Mouse (Mus musculus) adrenal gland, adult 2 months (tissue): Measurements from ENCODE around the gene Crebrf. TPM values are rescaled to one million over a fixed set of nuclear protein-coding genes. Genes with fewer than 3 reads are reported as not detected.

Experiments
- DNase-seq: peaks from one replicate; pipeline ENCODE4 v3.0.0; 2021
- long read RNA-seq: library from polyadenylated mRNA; stranded (forward); transcript quantifications from one replicate; pipeline ENCODE4 v2.0.0, GENCODE M21; 2021
- polyA plus RNA-seq: library from polyadenylated mRNA; depleted of rRNA; stranded (reverse); fragments of >200 nt; gene quantifications from 2 replicates; pipeline ENCODE4 v1.2.3, GENCODE M21; 2012; rRNA removed
- total RNA-seq, 2 experiments: library from RNA; stranded (reverse); gene quantifications; 2 replicates each; pipeline ENCODE4 v1.2.3; 2021

The Crebrf gene
- total RNA-seq (10 to 100 TPM; 66.8 to 75.4 TPM), polyA plus RNA-seq (1.2 TPM in 2 replicates)
- long read RNA-seq, full-length matches to known transcripts = 3 of 4 reads
- long read RNA-seq, partial matches to known transcripts = 1 of 4 reads
- long read RNA-seq, other reads (novel, unspliced or antisense) = 0 of 4 reads

DNA sequence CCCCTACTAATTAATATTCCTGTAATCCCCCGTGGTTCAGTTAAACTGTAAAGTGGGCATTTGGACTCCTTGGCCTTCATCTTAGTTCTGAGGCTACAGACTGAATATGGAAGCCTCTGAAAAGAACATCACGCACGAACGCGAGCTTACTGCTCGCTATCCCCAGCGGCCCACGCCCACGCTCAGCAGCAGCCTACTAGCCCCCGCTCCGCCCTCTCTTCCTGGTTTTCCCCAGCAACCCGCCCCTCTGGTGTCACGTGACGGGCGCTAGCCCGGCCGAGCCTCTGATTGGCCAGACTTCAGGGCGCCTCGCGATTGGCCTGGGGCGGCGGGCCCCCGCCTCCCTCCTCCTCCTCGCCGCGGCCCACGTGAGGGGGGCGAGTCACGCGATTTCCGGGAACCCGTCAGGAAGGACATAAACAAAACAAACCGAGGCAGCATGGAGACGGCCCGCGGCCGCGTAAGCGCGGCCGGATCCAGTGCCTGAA, at the start of gene Crebrf:
Gene Crebrf (plus strand): TSS at position 380 of the 488 bp plus-strand sequence.
- DNase-seq = peak; percentile 99

DNA sequence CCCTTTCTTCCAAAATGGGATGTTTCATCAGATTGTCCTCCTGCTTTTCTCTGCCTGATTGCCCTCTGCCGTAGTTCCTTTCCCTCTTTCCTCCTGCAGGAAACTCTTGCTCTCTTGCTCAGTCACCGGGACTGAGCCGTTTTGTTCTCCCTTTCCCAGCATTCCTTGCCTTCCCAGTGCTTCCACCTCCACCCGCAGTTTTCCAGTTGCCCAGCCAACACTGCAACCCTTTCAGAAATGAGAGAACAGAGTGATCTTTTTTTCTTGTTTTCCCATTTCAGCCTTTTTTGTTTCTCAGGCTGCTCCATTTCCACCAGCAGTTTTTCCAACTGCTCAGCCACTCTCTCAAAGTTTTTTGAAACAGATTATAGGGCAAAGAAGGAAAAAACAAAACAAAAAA, 44.2 kb upstream of the Crebrf start:
- no peak for DNase-seq

DNA sequence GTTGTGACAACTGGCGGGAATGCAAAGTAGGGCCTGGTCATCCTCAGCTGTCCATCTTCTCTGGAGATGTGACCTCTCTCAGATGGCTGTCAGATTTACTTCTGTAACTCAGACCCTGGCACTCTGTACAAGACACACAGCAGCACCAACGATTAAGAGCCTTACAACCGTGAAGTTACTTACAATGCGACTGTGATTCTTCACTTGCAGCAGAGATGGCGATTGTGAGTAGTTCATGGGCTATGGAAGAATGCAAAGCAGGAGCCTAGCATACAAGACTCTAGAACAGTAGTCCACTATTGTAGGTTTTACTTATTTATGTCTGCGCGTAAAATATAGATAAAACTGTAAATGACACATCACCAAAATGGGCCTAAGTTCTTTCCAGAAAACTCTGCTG, 39.6 kb upstream of the Crebrf start:
- DNase-seq = no peak

DNA sequence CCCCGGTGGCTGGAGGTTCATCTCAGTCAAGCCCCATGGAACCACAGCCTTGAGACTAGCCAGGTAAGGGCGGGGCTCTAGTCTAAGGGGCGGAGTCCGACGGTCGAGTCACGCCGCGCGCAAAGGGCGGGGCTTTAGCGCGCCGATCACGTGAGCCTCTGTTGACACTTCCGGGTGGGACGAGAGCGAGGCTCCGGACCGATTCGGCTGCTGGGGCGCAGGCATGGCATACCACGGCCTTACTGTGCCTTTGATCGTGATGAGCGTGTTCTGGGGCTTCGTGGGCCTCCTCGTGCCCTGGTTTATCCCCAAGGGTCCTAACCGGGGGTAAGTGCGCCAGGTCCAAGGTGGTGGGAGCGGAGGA, 39.2 kb upstream of the Crebrf start:
- peak; percentile 92 for DNase-seq

DNA sequence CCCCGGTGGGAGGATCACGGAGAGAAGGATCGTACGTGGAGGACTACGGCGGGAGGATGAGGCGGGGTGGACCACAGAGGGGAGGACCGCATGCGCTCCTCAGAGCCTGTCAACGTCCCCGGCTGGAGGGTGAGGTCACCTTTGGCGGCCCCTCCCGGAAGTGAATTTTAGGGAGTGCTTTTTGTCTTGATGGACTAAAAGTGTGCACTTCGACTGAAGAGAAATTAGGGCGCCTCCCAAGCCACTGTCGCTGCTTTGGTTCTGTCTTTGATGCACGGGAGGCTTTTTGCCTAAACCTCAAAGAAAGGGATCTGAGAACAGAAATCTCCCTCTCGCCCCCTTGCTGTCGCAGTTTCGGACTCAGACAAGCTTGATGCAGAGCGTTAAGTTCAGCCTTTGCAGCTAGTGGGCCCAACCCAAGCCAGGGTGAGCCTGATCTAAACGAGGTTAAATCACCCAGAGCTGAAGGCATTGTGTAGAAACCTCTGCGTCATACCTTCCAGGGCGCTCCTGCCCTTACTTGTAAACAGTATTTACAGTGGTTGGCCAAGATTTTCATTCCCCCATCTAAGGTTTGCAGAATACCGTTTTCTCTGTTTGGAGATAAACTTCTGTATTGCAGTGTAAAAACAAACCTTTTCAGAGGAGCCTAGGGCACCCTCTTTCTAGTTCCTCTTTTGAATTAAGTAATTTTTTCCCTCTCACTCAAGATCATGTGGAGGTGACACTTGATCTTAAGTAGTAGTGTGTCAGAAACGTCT, 38.7 kb upstream of the Crebrf start:
- DNase-seq = peak; percentile 85

DNA sequence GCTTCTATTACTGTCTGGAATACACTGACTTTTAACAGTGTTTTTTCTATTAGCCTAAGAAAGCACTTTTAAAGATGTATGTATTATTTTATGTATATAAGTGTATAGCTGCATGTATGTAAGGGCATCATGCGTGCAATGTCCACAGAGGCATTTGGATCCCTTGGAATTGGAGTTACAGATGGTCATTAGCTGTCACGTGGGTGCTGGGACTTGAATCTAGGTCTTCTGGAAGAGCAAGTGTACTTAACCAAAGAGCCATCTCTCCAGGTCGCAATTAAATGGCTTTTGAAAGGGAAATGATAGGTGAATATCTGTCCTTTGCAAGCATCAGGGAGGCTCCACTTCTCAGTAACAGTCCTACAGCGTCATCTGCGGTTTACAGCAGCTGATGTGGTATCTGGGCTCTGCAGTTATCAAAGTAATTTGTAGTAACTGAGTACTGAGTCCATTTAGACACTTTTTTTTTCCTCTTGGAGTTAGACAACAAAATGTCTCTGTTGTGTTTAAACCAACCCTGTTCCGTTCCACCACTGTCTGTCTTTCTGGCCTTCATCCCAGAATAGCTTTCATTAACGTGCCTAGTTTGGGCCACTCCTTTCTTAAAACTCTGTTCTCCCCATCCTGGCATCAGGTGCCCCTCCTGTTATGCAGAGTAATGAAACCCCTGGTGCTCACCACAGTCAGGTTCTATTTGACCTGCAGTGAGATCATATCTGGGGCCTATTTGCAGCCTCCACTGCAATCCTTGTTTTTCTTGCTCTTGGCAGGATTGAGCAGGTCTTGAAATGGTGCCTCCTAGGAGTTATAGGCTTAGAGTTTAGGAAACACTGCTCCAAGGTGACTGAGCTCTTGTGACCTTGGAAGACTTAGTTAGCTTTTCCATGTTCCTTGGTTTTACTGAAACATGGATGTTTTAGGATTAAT, 37.5 kb upstream of the Crebrf start:
- DNase-seq = no peak

DNA sequence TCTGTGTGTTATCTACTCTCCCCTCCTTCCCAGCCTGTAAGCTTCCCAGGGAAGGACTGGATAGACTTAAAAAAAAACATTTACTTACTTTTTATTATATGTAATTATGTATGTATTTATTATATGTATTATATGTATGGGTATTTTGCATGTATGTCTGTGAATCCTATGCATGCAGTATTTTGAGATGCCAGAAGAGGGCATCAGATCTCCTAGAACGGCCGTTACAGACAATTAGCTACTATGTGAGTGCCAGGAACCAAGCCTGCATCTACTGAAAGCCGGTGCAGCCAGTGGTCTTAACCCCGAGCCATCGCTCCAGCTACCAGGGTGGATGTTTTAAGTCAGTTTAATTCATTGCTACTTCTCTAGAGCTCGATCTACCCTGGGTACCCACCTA, 34.2 kb upstream of the Crebrf start:
- DNase-seq = no peak

DNA sequence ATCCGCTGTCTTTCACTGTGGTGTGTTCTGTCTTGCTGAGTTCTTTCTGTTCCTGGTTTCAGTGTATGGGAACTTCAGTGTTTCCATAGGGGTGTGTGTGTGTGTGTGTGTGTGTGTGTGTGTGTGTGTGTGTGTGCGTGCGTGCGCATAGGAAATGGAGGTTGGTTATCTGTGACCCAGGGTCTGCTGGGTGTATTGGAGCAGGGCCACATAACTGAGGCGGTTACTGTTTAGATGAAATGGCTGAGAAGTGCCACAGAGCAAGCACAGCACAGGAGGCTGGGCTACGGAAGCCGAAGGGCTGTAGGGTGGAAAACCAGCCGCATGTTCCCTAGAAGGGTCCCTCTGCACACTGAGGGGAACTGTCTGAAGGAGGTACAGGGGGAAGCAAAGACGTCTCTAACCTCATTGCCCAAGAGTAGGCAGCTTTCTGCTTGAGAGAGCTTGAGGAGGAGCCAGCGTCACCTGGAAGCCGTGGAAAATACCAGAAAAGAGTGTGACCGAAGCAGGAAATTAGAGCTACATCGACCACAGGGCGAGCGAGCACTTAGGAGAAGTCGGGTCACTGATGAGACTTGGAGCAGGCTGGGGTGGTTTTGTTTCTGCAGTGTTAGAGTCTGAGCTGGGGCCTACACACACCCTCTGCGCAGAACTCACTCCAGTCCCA, 29.0 kb upstream of the Crebrf start:
- DNase-seq = no peak

DNA sequence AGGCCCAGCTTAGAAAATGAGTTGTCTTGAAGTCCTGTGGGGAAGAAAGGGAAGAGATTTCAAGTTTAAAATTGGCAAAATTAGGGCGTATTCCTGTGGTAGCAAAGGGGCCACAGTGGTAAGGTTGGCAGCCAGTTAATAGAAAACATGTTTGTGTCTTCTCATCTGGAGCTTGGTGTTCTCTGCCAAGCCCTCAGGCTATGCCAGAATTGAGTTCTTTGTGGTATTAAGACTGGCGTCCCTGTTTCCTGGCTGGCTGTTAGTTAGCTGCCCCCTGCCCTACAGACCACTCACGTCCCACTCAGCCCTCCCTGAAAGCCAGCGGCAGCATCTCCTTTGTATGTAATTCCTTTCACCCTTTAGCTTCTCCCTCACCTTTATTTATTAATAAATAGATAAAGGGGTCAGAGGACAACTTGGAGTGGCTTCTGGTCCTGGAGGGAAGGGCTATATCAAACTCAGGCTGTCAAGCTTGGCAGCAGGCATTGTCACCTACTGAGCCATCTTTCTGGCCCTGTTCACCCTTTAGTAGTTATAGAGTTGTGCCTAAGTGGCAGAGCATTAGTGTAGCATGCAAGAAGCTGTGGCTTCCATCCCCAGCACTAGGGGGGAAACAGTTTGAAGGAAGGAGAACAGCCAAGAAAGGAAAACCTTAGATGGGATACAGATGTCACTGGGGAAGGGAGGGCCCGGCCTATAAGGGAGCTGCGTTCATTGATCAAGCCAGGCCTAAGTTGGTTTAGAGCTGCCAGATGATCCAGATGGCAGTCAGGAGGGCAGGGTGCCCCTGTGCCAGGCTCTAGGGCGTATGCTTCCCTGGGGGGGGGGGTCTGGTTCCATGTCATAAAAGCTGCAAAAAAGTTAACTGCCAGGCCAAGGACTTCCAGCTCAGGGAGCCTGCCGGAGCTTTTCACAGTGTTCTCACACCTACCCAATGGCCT, 26.4 kb upstream of the Crebrf start:
- DNase-seq = no peak

DNA sequence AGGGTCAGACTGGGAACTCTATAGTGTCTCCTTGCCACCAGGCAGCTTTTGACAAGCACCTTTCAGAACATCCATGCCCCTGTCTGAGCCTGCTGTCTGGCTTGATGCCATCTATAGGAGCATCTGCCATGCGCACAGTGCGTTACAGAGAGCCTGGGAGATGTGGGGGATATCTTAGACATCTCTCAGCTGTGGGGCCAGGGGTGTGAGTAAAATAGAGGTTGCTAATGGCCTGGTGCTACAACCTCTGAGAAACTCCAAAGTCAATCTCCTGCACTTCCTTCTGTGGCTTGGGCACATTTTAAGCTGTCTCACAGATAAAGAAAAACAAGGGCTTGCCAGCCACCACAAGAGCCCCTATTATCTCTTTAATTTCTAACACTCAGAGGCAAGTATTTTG, 25.6 kb upstream of the Crebrf start:
- no peak for DNase-seq

DNA sequence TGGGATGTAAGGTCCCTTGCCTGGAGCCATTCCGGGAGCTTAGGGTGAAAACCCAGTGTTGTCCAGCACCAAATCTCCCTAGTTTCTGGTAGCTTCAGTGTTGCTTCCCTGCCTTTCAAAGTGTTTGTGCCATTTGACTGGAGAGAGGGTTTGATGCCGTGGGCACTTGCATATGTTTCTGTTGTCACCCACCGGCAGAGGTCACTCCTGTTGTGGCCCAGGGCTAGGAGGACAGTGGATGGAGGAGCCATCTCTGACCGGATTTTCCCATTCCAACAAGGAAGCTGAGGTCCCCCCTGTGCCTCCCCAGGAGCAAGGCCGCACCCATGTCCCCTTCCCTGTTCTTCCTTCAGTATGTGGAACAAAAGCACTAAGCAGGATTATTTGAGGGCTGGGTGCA, 25.2 kb upstream of the Crebrf start:
- no peak for DNase-seq

DNA sequence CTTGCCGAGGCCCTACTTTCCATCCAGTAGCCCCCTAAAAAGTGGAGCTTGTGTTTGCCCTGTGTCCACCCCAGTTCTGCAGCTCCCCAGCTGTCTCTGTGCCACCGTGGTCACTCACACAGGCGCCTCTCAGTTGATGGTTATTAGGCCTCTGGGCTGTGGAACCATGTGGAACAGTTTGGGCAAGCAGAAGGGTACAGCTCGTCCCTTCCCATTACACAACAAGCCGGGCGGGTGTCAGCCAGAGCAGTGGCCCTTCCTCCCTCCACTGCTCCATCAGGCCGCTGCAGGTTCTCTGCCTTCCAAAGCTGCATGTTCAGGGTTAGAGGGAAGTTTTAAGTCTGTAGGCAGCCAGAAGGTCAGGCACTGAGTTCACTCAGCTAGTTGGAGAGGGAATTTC, 24.3 kb upstream of the Crebrf start:
- DNase-seq = no peak

DNA sequence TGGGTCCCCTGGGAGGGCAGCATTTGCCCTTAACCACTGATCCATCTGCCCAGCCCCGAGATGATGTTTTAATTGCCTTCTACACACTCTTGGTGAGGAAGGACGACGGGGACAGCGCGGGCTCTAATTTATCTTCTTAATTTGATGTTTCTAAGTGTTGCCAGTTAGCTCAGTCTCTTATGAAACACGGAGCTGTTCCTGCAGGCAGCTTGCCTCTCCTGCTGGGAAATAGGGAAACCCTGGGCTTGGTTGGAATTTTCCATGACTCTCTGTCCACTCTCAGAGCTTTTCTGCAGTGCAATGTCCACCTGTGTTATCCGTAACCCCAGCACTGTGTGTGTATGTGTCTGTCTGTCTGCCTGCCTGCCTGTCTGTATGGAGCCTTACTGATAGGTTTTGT, 22.0 kb upstream of the Crebrf start:
- peak; percentile 29 for DNase-seq

DNA sequence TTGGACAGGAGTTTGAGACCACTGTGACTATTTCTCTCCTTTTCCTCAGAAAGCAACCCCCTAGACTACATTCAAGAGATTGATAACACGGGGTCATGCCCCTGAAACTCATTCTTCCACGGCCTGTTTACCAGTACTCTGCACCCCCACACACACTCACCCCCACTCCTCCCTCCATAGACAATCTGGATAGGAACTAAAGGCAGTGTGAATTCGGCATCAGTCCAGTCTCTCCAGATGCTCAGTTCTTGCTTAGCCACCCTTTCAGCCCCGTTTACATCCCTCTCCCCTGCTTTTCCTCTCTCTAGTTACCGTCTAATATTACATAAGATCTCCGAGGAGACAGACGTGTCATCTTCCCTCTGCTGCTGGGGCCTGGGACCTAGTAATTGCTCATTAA, 21.3 kb upstream of the Crebrf start:
- DNase-seq = no peak

DNA sequence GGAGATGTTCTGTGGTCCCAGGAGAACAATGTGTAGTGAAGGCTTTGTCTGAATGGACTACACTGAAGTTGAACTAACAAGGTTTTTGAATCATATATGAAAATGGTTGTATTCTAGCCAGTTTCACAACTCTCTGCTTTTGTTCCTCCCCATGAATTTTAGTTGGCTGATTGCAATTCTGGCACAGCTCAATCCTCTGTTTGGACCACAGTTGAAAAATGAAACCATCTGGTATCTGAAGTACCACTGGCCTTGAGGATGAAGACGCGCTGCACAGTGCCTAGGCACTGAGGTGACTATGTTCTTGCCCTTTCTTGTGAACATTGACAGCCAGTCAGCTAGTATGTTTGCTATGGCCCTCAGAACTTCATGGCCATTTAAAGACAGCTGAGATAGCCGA, 20.3 kb upstream of the Crebrf start:
- no peak for DNase-seq

DNA sequence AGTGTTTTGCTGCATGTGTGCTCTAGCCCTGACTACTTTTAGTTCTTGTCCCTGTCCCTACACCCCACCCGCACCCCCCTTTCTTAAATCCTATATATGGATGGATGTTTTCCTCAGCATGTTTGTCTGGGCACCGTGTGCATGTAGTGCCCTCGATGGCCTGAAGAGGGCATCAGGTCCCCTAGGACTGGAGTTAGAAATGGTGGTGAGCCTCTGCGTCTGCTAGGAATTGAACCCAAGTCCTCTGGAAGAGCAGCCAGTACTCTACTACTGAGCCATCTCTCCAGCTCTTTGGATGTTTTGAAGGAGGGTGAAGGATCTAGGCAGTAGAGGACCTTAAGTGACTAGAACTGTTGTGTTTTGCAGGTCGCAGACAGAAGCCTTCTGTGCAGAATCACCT, 16.6 kb upstream of the Crebrf start:
- DNase-seq = no peak

DNA sequence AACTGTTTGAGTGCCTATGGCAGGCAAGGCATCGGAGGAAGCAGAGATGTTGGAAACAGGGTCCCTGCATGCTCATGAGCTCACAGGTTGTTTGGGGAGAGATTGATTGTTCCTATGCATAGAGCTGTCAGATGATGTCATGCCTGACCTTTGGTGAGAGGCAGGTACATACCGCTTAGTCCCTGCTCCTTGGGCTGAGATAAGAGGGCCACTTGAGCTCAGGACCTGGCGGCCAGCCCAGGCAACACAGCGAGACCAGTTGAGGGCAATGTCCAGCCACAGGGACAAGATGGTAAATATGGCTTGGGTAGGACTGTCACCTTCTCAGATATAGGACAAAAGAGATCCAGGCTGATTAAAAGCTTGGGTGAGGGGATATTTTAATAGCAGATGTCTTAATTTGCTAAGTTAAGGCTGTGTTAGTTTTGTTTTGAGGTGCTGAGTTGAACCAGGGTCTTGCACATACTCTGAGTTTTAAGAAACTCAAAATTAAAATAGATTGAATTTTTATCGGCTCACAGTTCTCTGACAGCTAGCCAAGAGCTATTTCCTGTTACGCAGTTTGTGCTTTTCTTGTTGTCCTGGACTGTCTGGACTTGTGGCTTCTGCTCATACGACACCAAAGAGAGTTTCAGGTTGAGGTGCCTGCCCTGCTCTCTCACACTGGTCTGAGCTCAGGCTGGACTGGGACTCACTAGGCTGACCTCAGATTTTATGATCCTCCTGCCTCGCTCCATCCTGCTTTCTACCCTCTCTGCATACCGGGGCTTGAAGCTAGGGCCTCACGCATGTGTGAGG, 15.4 kb upstream of the Crebrf start:
- no peak for DNase-seq

DNA sequence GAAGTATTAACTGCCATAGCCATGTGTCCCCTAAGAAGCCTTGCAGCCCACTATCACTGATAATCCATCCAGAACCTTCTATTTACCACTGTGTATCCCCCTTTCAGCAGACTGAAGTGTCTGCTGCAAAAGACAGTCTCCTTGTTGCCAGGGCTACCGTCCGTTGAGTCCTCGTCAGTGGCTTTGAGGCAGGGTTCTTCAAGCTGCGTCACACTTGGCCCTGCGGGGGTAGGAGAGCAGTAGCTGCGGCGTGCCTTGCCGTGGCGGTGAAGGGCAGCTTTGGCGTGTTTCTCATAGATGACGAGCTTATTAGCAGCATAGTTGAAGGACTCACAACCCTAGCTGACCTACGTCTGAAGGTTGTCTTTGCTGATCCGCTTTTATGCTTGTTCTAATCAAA, 13.9 kb upstream of the Crebrf start:
- no peak for DNase-seq

DNA sequence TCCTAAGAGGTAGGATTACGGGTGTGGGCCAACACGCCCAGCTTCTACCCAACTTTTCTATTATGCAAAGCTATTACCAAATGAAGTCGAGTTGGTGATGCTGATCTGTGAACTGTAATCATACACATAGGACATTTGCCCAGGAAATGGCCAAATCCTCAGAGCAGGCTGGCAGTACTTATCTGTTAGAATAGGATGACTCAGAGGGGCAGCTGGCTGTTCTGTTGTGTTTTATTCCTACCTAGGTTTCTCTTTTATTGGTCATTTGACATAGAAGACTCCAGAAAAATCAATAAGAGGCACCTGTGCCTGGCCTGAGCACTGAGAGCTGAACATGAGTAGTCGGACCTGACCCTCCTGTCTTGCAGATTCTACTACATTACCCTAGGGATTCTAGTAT, 12.8 kb upstream of the Crebrf start:
- no peak for DNase-seq

DNA sequence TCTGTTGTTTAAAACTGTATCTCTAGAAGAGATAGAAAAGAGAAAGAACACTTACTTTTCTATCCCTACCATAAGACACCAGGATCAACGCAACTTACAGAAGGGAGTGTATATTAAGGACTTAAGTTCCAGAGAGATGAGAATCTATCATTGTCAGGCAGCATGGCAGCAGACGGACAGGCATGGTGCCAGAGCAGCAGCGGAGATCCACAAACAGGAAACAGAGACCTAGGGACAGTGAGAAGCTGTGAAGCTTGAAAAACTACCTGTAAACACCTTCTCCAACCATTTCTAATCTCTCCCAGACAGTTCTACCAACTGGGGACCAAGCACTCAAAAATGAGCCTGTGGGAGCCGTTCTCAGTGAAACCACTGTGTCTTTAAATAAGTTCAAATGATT, 11.8 kb upstream of the Crebrf start:
- no peak for DNase-seq
